7 mouse cellular contexts compared by ENCODE assay signal in genomic region chr17:87601456-87602259, GRCm38 (mm10). TPM values are rescaled to one million over a fixed set of nuclear protein-coding genes. Genes with fewer than 3 reads are reported as not detected.
DNase-seq lines count a peak whose midpoint lies in the region; ATAC-seq and TF ChIP-seq lines count a peak whose summit lies in the region.

No protein-coding gene starts in this region.

- no peak overlapping the region for H3K4me3 ChIP-seq in left cerebral cortex, adult 2 months
- no peak overlapping the region for H3K4me3 ChIP-seq in embryonic facial prominence, embryonic 13.5 days
- no peak overlapping the region for H3K4me3 ChIP-seq in limb, embryonic 10.5 days
- no peak overlapping the region for H3K4me3 ChIP-seq in neural tube, embryonic 11.5 days (ENCODE audit: low read depth, low read length)

- peaks cover 8% of the 10 kb centered on the region; the same call in 1 of the 2 replicates for H3K4me1 ChIP-seq in embryonic facial prominence, embryonic 13.5 days
- peaks cover 2% of the 10 kb centered on the region; the same call in 1 of the 2 replicates for H3K4me1 ChIP-seq in limb, embryonic 10.5 days
- no peaks in the 10 kb centered on the region for H3K4me1 ChIP-seq in neural tube, embryonic 11.5 days (ENCODE audit: control insufficient read depth, insufficient read depth, low read length)

- H3K4me2 ChIP-seq in embryonic facial prominence, embryonic 13.5 days, result peak overlapping the region; percentile 34; the same call in 1 of the 2 replicates
- no peak overlapping the region for H3K4me2 ChIP-seq in neural tube, embryonic 11.5 days (ENCODE audit: low read depth)

- peak; percentile 50 for TF ChIP-seq CTCF in left cerebral cortex, adult 2 months (IDR thresholded peaks at IDR 0.05)

- intact Hi-C loops in left cerebral cortex, adult 2 months (cut with DNase I), result loop anchor here (1.0 to 5.0 kb wide), 2 partner anchors 60 to 346 kb away; no protein-coding TSS in a partner anchor
- intact Hi-C loops in left cerebral cortex, postnatal 36 days (cut with DNase I), result loop anchor here (2.0 kb wide), 2 partner anchors 61 to 347 kb away; no protein-coding TSS in a partner anchor

- H3K9ac ChIP-seq in embryonic facial prominence, embryonic 13.5 days, result no peak overlapping the region
- no peak overlapping the region for H3K9ac ChIP-seq in neural tube, embryonic 11.5 days (ENCODE audit: low read length)

- no peaks in the 10 kb centered on the region for H3K9me3 ChIP-seq in embryonic facial prominence, embryonic 13.5 days
- no peaks in the 10 kb centered on the region for H3K9me3 ChIP-seq in limb, embryonic 10.5 days (replicated peaks)
- no peaks in the 10 kb centered on the region for H3K9me3 ChIP-seq in neural tube, embryonic 11.5 days (ENCODE audit: control insufficient read depth, low read length)

- 39% methylated on average over 14 of the region's 14 CpGs for WGBS in embryonic facial prominence, embryonic 13.5 days
- 47% methylated on average over 14 of the region's 14 CpGs for WGBS in limb, embryonic 10.5 days
- WGBS in neural tube, embryonic 11.5 days, result 42% methylated on average over 14 of the region's 14 CpGs

- H3K36me3 ChIP-seq in embryonic facial prominence, embryonic 13.5 days, result no peaks in the 10 kb centered on the region
- H3K36me3 ChIP-seq in limb, embryonic 10.5 days, result no peaks in the 10 kb centered on the region
- no peaks in the 10 kb centered on the region for H3K36me3 ChIP-seq in neural tube, embryonic 11.5 days (ENCODE audit: control insufficient read depth, insufficient read depth, low read length)

- no peak for ATAC-seq in embryonic facial prominence, embryonic 13.5 days (ENCODE audit: insufficient number of reproducible peaks, insufficient read depth, low FRiP score, low TSS enrichment, low read depth)
- ATAC-seq in neural tube, embryonic 11.5 days (ENCODE audit: insufficient read depth, low FRiP score, low TSS enrichment), result no peak

- DNase-seq in left cerebral cortex, adult 2 months (ENCODE audit: extremely low spot score in 1 of 2, low spot score in 2 of 2), result peak in 1 of 2 experiments; percentile 22
- no peak for DNase-seq in left cerebral cortex, postnatal 36 days (ENCODE audit: low spot score in 2 of 2)
- peak; percentile 95 for DNase-seq in R1 (ENCODE audit: low read depth, low spot score)
- peak; percentile 50 for DNase-seq in limb, embryonic 10.5 days (ENCODE audit: low spot score)
- peak; percentile 46 for DNase-seq in neural tube, embryonic 11.5 days (ENCODE audit: low spot score)
- DNase-seq in embryo, embryonic 10 days (ENCODE audit: low spot score), result no peak

- H3K27ac ChIP-seq in left cerebral cortex, adult 2 months, result no peak overlapping the region
- no peak overlapping the region for H3K27ac ChIP-seq in embryonic facial prominence, embryonic 13.5 days
- H3K27ac ChIP-seq in limb, embryonic 10.5 days, result no peak overlapping the region
- no peak overlapping the region for H3K27ac ChIP-seq in neural tube, embryonic 11.5 days (ENCODE audit: low read depth, low read length)

- no peaks in the 10 kb centered on the region for H3K27me3 ChIP-seq in embryonic facial prominence, embryonic 13.5 days
- H3K27me3 ChIP-seq in limb, embryonic 10.5 days (ENCODE audit: low read depth, poor library complexity, severe bottlenecking), result no peaks in the 10 kb centered on the region
- H3K27me3 ChIP-seq in neural tube, embryonic 11.5 days (ENCODE audit: control insufficient read depth, insufficient read depth, low read length), result no peaks in the 10 kb centered on the region

RNA-seq across cellular contexts. Expression of gene Epcam, which starts 34.1 kb away (rescaled TPM):
- under 1 TPM in 1 of 2 experiments, not detected in 1; 0.20 TPM for total RNA-seq in left cerebral cortex, adult 2 months (2021)
- not detected for total RNA-seq in left cerebral cortex, postnatal 36 days (2021)
- 112 and 163 TPM in 2 replicates for polyA plus RNA-seq in embryonic facial prominence, embryonic 13.5 days (2015; fragmentation: Nextera tagmentation; extraction: Ambion mirVana)
- 48.6 and 54.2 TPM in 2 replicates for polyA plus RNA-seq in limb, embryonic 10.5 days (2016; fragmentation: Nextera tagmentation; extraction: Ambion mirVana)
- 13.0 and 13.5 TPM in 2 replicates for polyA plus RNA-seq in neural tube, embryonic 11.5 days (2014; fragmentation: Nextera tagmentation; extraction: Ambion mirVana)

Comparison
In these comparisons a context has a peak if more than half of its experiments do, and no peak if none do; other contexts are left out.
1. DNase-seq: peak in R1 (single experiment), limb, embryonic 10.5 days (single experiment) and neural tube, embryonic 11.5 days (single experiment); none in left cerebral cortex, postnatal 36 days (0 of 2) and embryo, embryonic 10 days (single experiment).